Mouse (Mus musculus) urinary bladder, adult 2 months (tissue): ENCODE results near the gene Erc1. TPM values are rescaled to one million over a fixed set of nuclear protein-coding genes. Genes with fewer than 3 reads are reported as not detected.

Source experiments
- DNase-seq: peaks from one replicate; pipeline ENCODE4 v3.0.0; 2022; ENCODE audit warnings: low spot score
- polyA plus RNA-seq: library from polyadenylated mRNA; depleted of rRNA; stranded (reverse); fragments of >200 nt; gene quantifications from 2 replicates; pipeline ENCODE4 v1.2.3, GENCODE M21; 2012

Gene Erc1
- polyA plus RNA-seq, 1 experiment: 10.6 TPM

DNA sequence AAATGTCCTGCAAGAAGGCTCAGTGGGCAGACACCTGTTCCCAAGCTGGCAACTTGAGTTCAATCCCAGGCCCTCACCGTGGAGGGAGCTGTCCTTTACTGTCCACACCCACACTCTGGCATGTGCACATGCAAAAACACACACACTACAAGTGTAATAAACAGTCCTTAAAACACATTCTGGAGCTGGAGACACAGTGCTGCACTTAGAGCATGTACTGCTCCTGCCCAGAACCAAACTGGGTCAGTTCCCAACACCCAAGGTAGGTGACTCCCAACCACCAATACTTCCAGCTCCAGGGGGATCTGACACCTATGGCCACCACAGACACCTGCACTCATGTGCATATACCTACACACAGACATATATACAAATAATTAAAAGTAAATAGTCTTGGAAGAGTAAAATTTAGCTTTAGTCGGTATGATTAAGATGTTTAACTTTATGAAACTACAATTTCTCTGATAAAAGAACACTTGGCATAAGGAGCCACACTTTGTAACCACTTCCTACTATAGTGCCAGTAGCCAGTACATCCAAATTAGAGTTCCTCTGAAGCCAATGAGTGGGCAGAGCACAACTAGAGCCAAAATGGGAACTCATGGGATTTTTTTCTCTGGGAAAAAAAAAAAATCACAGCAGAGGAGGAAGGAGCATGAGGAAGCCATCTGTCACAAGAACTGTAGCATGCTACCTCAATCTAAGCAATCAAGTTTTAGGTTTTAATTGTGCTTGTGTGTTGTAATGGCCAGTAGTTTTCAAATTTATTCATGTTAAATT is 39.1 kb downstream of the Erc1 start:
- DNase-seq: no peak

DNA sequence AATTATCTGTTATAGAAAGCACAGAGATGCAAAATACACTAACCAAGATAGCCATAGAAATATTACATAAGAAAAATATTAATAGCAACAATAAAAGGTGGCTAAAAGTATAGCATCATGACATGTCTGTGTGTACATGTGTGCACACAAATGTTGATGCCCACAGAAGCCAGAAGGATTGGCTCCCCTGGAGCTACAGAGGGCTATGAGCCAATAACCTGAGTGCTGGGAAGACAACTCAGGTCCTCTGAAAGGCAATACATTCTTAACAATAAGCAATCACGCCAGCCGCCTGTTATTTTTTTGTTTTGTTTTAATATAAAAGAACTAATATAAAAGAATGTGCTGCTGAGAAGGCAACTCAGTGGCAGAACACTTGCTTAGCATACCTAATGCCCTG is 44.7 kb downstream of the Erc1 start:
- no peak for DNase-seq

DNA sequence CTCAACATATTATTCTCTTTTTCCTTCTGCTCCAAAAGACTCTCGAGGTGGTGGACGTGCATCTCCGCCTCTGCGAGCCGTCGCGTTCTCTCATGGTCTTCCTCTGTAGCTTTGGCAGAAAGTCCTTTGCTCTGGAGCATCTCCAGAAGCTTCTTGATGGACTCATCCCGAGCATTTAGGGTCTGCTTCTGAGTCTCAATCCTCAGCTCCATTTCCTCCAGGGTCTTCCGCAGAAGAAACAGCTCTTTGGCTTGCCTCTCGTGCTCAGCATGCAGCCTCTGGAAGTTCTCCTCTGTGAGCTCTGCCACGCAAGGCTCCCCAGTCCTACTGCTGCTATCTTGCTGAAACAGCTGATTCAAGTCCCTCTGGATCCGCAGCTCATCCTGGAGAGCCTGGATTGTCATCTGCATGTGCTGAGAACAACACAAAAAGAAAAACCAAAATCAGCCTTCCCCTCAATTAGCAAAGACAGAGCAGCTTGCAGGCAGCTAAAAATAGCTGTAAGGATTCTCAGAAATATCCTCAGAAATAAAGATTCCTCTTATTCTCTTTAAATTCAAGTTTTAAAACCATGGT is 51.0 kb downstream of the Erc1 start:
- DNase-seq: no peak

DNA sequence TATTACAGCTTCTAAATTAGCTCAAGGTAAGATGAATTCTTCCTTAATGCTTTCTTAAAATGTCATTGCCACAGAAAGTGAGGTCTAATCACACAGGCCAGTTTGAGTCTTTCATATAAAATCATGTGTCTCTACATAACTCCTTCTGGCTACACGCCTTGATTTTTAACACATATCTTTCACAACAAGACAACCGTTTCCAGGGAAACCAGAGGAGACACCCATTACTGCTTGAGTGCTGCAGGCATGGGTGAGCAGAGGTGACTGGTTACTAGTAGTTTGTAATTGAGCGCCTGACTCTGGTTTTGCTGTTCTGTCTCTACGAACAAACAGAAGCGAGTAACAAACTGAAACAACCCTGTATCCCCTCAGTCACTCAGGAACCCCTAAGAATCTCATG is 51.7 kb downstream of the Erc1 start:
- DNase-seq: no peak

DNA sequence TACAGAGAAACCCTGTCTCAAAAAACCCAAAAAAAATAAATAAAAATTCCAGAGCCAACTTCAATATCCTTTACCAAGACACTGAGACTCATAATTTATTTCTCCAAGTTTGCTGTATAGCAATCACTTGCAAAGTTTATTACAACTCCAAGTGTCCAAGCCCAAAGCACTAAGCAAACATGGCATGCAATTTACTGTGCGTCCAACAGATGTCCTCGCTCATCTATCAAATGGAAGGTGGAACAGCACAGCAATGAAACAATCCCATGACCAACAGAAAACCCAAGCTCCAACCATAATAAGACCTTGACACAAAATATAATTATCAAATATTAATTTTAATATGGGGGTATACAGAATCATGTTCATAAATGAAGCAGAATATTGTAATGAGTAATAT is 55.4 kb downstream of the Erc1 start:
- DNase-seq: no peak

DNA sequence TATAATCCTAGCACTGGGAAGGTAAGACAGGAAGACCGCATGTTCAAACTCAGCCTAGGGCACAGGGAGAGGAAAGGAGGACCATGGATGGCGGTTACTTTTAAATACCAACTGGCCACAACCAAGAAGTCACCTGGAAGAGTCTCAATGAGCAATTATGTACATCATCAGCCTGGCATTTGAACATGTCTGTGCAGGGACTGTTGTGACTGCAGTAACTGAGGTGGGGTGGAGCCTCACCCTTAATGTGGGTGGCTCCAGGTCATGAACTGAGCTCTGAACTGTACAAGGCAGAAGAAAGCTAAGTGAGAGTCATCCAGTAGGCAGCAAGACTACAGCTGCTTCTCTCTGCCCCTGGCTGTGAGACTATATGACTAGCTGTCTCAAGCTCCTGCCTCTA is 65.6 kb downstream of the Erc1 start:
- no peak for DNase-seq

DNA sequence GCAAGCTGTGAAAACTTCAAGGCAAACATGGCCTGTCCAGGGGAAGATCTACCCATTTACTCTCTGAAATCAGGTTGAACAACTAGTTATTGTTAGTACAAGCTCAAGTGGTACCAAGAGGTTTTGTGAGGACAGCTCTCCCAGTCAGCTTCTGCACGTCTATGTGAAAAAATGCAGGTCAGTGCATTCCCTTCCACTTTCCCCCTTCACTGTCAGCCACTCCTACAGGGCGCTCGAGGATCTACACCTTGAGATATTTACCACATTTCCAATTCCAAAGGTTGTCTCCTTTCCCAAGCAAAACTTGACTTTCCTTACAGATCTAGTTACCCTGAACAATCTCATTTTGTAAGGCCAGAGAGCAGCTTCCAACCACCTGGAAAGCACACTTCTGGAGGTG is 66.9 kb downstream of the Erc1 start:
- DNase-seq: no peak

DNA sequence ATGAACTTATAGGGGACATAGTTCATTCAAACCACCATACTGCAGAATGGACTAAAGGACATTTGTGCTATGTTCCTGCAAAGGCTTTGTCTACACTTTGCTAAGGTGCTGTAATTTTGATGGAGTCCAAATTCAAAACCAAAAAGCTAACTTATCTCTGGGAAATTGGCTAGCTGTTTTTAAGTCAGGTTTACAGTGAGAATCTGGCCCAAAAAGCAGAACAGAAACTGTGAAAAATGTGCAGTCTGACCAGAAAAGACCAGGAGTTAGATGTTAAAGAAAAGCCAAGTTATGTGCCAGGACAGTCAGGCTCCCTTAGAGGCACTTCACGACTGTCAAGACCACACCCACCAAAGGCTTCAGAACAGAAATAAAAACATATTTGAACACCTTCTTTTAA is 79.2 kb downstream of the Erc1 start:
- DNase-seq: no peak

DNA sequence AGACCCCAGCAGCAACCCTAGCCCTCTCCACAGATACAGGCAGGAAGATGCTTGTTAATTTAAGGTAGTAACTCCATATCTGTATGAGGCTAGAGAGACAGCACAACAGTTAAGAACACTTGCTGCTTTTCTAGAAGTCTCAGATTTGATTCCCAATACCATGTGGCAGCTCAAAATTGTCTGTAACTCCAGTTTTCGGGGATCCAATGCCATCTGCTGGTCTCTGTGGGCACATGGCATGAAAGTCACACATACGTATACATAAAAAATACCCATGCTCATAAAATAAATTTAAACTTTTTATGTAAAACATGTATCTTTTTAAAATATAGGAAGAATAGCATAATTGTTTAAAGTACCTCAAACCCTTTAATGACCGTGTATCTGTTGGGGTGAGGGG is 83.6 kb downstream of the Erc1 start:
- DNase-seq: no peak

DNA sequence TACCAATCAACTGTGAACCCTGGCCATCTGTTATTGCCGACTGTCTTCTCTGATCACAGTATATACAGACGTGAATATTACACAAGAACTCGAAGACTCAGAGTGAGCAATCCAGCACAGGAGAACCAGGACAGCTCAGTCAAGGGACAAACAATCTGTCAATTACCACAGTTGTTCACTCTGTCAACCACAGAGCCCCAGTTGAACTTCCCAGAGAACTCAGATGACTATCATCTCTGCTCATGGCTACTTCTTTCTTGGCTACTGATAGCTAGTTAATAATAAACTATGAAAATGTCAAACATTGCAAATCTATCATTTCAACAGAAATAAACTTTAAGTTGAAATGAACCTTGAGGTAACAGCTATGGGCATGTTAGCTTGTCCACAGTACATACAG is 88.1 kb downstream of the Erc1 start:
- DNase-seq: no peak

DNA sequence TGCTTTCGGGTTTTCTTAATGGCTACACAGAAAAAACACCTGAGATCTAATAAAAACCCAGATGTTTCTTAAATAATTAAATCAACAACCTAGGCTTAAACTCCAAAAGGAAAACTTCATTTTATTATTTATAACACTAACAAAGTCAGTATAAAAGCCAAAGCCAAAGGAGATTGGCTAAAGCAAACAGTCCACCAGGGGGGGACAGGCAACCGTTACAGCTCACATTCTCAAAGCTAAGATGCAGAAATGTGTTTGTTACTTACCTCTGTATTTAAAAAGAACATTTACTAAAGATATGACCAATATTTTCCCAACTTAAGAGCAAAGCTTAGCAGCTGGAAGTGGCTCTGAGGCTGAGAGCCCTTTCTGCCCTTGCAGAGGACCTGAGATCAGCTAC is 89.5 kb downstream of the Erc1 start:
- DNase-seq: no peak

DNA sequence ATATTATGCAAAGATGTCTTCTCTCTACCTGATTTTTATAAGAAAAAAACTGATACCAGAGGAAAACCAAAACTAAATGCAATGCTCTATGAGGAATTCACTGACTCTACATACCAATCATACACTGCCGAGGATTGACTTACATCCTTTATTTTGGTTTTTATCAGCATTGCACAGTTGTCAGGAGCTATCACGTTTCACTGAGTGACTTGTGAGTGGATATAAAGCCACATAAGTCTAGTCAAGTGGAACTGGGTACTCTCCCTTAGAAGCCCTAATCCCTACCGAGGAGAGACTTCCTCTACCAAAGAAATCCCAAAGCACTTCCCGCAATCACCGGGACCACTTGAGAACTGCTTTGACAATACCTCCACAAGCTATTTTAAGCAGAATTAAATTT is 90.2 kb downstream of the Erc1 start:
- DNase-seq: no peak

DNA sequence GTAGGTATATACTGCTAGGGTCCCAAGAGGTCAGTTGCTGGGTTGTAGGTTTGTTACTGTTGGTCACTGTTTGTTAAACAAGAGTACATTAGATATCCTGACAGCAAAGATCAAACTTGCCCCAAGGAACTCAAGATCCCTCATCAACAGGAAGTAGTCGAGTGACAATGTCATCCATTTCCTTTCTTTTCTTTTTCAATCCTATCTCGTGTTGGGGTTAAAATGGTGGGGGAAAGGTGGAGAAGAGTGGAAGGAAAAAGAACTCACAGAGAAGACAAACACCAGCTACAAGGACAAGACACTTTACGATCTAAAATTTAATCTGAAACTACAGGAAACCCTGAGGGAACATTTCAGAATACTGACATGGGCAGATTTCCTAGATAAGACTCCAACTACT is 92.1 kb downstream of the Erc1 start:
- DNase-seq: no peak

DNA sequence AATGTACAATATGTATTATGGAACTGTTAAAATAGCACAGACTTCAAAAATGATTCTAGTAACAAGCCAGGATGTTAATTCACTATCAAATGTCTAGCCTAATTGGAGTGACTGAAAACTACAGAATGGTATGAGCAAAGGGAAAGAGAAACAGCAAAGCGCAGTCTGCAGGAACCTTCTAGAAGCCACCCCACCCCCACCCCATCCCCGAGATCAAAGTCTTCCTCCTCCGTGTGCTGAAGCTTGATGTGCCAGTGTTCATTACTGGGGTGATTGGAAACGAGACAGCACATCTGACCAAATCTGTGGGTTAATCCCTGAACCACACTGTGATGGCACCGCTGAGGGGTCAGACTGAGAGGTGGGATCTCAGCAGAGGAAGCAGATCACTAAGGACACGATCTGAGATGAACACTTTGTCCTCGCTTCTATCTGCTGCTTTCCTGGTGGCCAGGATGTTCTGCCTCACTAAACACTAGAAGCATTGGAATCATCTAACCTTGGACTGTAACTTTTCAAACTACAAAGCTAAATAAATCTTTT is 98.8 kb downstream of the Erc1 start:
- DNase-seq: no peak

DNA sequence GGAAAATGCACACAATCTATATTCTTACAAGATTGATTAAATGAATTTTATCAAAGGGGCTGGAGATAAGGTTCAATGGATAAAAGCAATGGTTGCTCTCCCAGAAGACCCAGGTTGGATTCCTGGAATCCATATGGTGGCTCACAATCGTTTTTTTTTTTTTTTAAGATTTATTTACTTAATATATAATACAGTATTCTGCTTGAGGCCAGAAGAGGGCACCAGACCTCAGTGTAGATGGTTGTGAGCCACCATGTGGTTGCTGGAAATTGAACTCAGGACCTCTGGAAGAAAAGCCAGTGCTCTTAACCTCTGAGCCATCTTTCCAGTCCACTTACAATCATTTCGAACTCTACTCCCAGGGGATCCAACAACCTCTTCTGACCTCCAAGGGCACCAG is 106.1 kb downstream of the Erc1 start:
- DNase-seq: no peak

DNA sequence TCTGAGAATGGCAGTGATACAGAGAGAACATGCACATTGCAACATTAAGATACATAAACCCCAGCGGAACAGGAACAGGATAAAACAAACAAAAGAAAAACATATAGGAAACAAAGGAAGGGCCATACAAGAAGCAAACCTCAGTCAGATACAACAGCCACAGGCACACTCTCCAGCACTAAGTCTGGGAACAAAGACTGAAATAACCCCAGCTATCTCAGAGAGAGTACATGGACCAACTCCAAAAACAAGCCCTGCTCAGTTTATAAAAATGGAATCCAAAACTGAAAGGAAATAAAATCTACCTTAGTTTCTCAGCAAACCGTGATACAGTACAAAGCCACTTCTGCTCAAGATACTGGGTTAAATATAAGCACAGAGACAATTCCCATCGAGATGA is 107.4 kb downstream of the Erc1 start:
- no peak for DNase-seq

DNA sequence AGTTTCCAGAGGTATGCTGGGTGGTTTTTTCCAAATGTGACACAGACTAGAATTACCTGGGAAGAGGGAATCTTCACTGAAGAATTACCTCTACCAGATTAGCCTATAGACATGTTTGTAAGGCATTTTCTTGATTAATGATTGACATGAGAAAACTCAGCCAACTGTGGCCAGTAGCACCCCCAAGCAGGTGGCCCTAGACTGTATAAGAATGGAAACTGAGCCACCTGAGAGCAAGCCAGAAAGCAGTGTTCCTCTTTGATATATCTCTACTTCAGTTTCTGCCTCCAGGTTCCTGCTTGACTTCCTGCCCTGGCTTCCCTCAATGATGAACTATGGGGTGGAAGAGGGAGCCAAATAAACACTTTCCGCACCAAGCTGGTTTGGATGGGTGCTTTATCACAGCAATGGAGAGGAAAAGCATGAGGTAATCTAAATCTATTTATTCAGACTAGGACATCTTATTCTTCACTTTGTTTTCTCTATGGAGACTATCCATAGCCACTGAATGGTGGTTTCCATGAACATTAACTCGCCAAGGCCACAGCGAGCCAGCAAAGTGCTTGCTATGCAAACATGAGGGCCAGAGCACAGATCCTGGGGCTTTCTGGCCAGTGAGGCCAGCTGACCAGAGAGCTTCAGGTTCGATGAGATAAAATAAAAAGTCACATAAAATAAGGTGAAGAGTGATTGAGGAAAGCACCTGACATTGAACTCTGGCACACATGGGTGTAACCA is 109.2 kb downstream of the Erc1 start:
- DNase-seq: no peak

DNA sequence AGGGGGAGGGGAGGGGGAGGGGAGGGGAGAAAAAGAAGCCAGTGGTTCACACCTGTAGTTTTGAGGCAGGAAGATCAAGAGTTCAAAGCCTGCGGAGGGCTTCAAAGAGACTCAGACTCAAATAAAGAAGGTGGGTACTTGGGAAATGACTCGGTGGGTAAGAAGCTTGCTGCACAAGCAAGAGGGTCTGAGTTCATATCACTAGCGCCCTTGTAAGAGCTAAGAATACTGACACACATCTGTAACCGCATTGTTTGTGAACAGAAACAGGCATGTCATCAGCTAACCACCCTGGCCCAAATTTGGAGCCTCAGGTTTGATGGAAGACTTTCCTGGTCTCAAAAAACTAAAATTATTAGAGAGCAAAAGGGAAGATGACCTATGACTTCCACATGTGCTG is 110.3 kb downstream of the Erc1 start:
- DNase-seq: no peak

DNA sequence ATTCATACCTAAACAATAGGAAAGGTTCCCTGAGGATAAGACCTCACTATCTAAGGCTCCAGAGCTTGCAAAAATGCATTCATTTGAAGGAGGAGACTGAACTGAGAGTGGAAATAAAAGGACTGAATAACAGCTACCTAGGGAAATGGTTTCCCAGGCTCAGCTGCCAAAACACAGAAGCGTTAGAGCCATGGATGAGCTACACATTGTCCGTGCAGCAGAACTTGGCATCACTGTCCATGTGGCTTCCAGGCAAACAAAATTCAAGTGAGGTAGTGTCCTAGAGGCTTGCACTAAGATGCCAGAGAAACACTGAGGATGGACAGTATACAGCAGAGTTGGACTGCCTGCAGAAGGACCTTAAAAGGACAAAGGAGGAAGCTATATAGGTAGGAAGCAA is 112.0 kb downstream of the Erc1 start:
- no peak for DNase-seq

DNA sequence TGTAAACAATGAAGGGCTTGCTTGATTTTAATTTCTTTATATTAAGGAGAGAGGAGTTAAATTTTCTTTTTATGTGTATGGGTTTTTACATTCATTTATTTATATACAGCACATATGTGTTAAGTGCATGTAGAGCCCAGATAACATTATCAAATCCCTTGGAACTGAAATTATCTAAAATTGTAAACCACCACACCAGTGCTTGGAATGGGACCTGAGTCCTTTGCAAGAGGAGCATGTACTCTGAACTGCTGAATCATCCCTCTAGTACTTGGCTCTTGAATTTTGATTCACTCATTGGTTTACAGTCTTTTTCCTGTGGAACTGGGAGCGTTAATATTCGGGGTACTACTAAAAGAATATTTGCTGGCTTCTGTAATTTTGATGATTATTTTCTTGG is 116.8 kb downstream of the Erc1 start:
- DNase-seq: no peak

DNA sequence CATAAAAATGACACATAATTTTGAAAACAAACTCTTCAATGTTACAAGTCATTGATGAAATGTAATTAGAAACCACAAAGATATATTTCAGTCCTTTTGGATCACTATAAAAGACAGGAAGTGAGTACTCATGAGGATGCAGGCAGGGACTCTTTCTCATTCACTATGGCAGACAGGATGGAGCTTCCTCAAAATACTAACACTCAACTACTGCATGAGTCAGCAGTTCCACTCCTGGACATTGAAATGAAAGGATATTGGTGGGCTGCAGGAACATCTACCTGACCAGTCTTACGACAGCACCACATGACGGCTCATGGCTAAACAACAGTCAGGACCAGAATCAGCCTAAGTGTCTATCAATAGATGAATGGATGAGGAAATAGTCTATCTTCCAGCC is 132.7 kb downstream of the Erc1 start:
- DNase-seq: no peak

DNA sequence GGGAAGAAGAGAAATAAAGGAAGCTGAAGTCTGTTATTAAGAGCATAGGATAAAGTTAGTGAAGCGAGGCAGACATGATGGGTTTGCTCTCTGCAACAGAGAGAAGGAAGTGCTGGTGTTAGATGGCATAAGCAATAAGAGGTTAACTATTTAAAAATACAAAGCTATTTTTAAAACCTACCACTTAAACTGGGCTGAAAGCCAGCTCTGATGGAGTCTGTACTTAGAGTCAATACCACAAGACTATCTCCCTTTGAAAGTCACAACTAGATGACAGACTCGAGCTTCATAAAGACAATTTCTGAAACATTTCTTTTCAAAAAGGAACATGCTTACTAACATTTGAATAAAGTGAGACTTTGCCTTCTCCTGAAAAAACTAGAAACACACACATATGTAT is 134.0 kb downstream of the Erc1 start:
- no peak for DNase-seq

DNA sequence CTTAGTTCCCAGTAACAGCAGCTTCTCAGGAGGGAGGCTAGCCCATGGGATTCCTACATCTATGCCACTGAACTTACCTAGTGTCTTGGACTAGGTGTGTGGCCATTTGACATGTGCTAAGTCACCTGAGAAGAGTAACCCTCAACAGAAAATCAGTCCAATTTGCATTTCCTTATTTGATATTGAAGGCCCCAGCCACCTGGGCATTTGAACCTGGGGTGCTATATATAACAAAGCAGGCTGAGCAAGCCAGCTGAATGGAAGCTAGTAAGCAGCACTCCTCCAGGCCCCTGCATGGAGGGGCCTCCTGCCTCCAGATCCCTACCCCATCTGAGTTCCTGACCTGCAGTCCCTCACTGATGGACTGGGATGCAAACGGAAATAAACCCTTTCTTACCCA is 135.5 kb downstream of the Erc1 start:
- no peak for DNase-seq
